Mouse (Mus musculus) liver, embryonic 14.5 days (tissue): Measurements from ENCODE around the gene Smpd3. TPM values are rescaled to one million over a fixed set of nuclear protein-coding genes. Genes with fewer than 3 reads are reported as not detected.

ENCODE experiments used
- ATAC-seq: fragments of 200-750 bp; cut with Nextera tagmentation; 2 replicates; pipeline ENCODE4 v1.8.0; 2017; ENCODE audit warnings: moderate number of reproducible peaks, mild to moderate bottlenecking, moderate library complexity; ENCODE audit not compliant: insufficient read depth
- DNase-seq, 3 experiments: peaks; one replicate each; pipeline ENCODE4 v3.0.0-alpha.2; 2012 to 2013; ENCODE audit warnings: low read depth in 3 of 3, low spot score in 3 of 3
- H3K27ac ChIP-seq: fragments of 300-500 bp; sonication (generic); 2 replicates; pipeline ENCODE4 v1.5.1; 2014; ENCODE audit warnings: moderate library complexity, mild to moderate bottlenecking, control low read depth, inconsistent platforms
- H3K27me3 ChIP-seq: fragments of 300-500 bp; sonication (generic); 2 replicates; pipeline ENCODE4 v1.6.1; 2014; ENCODE audit warnings: mild to moderate bottlenecking, low read length, moderate library complexity; ENCODE audit not compliant: control insufficient read depth, insufficient read depth
- H3K36me3 ChIP-seq: fragments of 300-500 bp; sonication (generic); replicated peaks from 2 replicates; pipeline ENCODE4 v1.6.1; 2014; ENCODE audit warnings: low read depth; ENCODE audit not compliant: control insufficient read depth, insufficient read depth
- H3K4me1 ChIP-seq, 2 experiments: fragments of 200-500 bp in 1 of 2; fragments of 300-500 bp in 1 of 2; sonication (generic) in 1 of 2; replicated peaks; 2 replicates each; pipeline ENCODE4 v1.6.1; 2012 to 2014; ENCODE audit warnings: antibody characterized with exemption in 1 of 2, inconsistent platforms in 1 of 2, low read length in 1 of 2; ENCODE audit not compliant: control insufficient read depth in 2 of 2, insufficient read depth in 2 of 2
- H3K4me2 ChIP-seq: fragments of 300-500 bp; sonication (generic); 2 replicates; pipeline ENCODE4 v1.6.1; 2014; ENCODE audit warnings: low read depth, mild to moderate bottlenecking, control low read depth, moderate library complexity
- H3K4me3 ChIP-seq, 2 experiments: fragments of 200-500 bp in 1 of 2; fragments of 300-500 bp in 1 of 2; sonication (generic) in 1 of 2; 2 replicates each; pipeline ENCODE4 v1.5.1; 2012 to 2014; ENCODE audit warnings: low read depth in 2 of 2, low read length in 2 of 2, mild to moderate bottlenecking in 2 of 2, control low read depth in 1 of 2, inconsistent platforms in 1 of 2, moderate library complexity in 1 of 2; ENCODE audit not compliant: insufficient read depth in 1 of 2
- H3K9ac ChIP-seq: fragments of 300-500 bp; sonication (generic); replicated peaks from 2 replicates; pipeline ENCODE4 v1.6.1; 2014; ENCODE audit warnings: mild to moderate bottlenecking, control low read depth, moderate library complexity
- H3K9me3 ChIP-seq: fragments of 300-500 bp; sonication (generic); 2 replicates; pipeline ENCODE4 v1.6.1; 2016; ENCODE audit warnings: low read length, mixed read lengths; ENCODE audit not compliant: control insufficient read depth
- CTCF ChIP-seq: IDR thresholded peaks from 2 replicates; pipeline ENCODE4 v1.5.1; 2016; ENCODE audit warnings: antibody characterized with exemption, low read depth, control low read depth
- EP300 ChIP-seq: IDR thresholded peaks from 2 replicates; pipeline ENCODE4 v1.6.1; 2016; ENCODE audit warnings: antibody characterized with exemption, low read depth
- WGBS: fragments of 180-500 bp; shearing (Covaris S2); extraction: QIAGEN DNeasy Blood & Tissue Kit; methylation state at CpG from one replicate; pipeline ENCODE4 v1.1.7; 2014; ENCODE audit not compliant: insufficient replicate concordance; 5-methylcytosine and 5-hydroxymethylcytosine counted together
- polyA plus RNA-seq, 2 experiments: library from polyadenylated mRNA; depleted of rRNA in 1 of 2; stranded (reverse) in 1 of 2; unstranded in 1 of 2; fragments of >200 nt; fragmentation: Nextera tagmentation in 1 of 2; extraction: Ambion mirVana in 1 of 2; gene quantifications; 2 replicates each; pipeline versions ENCODE4 v1.2.1 to v1.2.3; 2012 to 2014

Smpd3 gene
- polyA plus RNA-seq, 2 experiments = 0.22 to 0.34 TPM

DNA sequence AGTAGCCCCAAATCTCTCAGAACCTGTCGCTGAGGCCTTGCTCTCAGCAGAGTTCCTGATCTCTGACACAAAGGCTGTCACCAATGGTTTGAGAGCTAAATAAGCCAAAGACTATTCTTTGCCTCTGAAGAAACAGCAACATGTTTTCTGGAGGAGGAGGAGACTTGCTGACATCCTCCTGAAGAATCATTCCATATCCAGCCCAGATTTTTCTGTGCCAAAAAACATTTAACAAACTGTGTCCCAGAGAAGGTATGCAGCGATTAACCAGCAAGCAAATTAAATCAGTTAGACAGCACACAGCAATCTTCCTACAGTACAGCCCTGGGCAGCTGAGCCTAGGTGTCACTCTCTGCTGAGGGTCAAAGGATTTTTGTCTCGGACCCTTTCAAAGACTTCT is 64.3 kb downstream of the Smpd3 start:
- no peak for ATAC-seq
- no peaks in the 10 kb centered on the region for H3K36me3 ChIP-seq
- no peak overlapping the region for H3K27ac ChIP-seq
- no peaks in the 10 kb centered on the region for H3K27me3 ChIP-seq
- no peaks in the 10 kb centered on the region for H3K4me1 ChIP-seq
- WGBS = 60% methylated on average over 3 of the region's 3 CpGs
- H3K4me2 ChIP-seq = no peak overlapping the region
- H3K9me3 ChIP-seq = no peaks in the 10 kb centered on the region
- no peak for DNase-seq
- TF ChIP-seq EP300 (no peak), CTCF (no peak)
- no peak overlapping the region for H3K9ac ChIP-seq
- no peak overlapping the region for H3K4me3 ChIP-seq

DNA sequence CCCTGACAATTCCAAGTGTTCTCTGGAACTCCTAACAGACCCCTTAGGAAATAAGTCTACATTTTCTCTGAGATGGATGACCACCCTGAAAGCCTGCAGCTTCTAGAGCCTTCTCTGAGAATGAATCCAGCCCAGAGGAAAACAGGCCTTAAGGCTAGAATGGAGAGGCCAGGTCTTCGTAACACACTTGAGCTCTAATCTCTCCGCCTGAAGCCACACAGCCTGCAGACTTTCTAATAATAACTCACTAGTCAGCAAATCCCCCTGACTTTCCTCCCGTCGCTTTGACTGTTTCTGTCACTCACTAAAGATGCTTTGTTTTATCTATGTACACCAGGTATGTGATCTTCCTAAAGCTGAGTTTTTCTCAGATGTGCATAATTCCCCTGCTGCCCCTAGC is 66.4 kb downstream of the Smpd3 start:
- H3K27me3 ChIP-seq = no peaks in the 10 kb centered on the region

DNA sequence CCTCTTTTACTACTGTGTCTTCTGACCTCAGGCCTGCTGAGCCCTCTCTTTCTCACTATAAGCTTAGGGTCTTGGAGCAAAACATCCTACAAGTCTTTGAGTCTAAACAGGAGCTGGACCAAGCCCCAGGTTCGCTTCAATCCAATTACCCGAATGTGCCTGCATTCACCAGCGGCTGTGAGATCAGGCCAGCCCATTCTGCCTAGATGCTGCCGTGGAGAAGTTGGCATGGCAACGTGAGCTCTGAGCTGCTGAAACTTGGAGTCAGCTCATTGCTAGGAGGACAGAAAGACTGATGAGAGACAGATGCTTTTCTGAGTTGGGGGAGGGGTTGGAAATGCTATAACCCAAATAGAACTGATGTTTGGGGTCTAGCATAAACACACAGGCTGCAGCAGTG is 67.0 kb downstream of the Smpd3 start:
- ATAC-seq = no peak
- H3K27ac ChIP-seq = no peak overlapping the region
- TF ChIP-seq EP300 = no peak
- no peak for TF ChIP-seq CTCF
- H3K9me3 ChIP-seq = no peaks in the 10 kb centered on the region
- H3K27me3 ChIP-seq = no peaks in the 10 kb centered on the region
- no peaks in the 10 kb centered on the region for H3K36me3 ChIP-seq
- no peak overlapping the region for H3K9ac ChIP-seq
- no peak overlapping the region for H3K4me3 ChIP-seq
- no peak for DNase-seq
- no peak overlapping the region for H3K4me2 ChIP-seq
- 55% methylated on average over 5 of the region's 5 CpGs for WGBS
- no peaks in the 10 kb centered on the region for H3K4me1 ChIP-seq

More for the DNA sequence above, 66.4 kb downstream of the Smpd3 start:
- Histone ChIP-seq H3K9ac (no peak overlapping the region), H3K9me3 (no peaks in the 10 kb centered on the region), H3K36me3 (no peaks in the 10 kb centered on the region), H3K4me3 (no peak overlapping the region), H3K4me2 (no peak overlapping the region), H3K4me1 (no peaks in the 10 kb centered on the region), H3K27ac (no peak overlapping the region)
- 29% methylated on average over 4 of the region's 4 CpGs for WGBS
- DNase-seq = no peak
- ATAC-seq = no peak
- no peak for TF ChIP-seq CTCF
- no peak for TF ChIP-seq EP300

DNA sequence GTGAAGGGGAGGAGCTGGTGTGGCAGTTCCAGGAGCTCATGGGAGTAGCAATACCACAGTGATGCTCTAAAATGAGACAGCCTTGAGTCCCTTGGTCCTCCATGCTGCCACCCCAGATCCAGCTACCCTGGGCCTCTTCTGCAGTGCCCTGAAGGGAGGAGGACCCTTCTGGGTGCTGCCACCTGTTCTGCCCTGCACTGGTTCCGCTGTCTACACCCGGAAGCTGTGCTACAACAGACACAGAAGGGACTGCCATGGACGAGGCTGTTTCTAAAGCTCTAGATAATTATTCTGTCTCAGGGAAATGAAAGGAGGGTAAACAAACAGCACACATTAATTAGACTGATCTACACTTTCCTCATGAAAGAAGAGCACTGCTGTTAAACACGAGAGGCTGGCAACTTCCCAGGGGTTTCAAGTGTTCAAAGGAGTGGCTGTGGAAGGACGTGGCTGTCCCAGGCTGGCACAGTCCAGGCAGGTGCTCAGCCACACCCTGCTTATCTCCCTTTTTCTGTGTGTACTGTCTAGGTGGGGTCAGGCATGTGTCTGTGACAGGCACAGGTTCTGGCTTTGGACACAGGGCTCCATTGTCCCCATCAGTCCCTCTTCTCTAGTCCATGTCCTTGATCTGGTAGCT is 69.0 kb downstream of the Smpd3 start:
- Histone ChIP-seq H3K27me3 (no peaks in the 10 kb centered on the region), H3K4me1 (no peaks in the 10 kb centered on the region), H3K4me3 (no peak overlapping the region), H3K27ac (no peak overlapping the region), H3K9ac (no peak overlapping the region), H3K36me3 (no peaks in the 10 kb centered on the region), H3K4me2 (no peak overlapping the region), H3K9me3 (no peaks in the 10 kb centered on the region)
- no peak for TF ChIP-seq EP300
- TF ChIP-seq CTCF = no peak
- 44% methylated on average over 5 of the region's 5 CpGs for WGBS
- DNase-seq (no peak), ATAC-seq (no peak)

DNA sequence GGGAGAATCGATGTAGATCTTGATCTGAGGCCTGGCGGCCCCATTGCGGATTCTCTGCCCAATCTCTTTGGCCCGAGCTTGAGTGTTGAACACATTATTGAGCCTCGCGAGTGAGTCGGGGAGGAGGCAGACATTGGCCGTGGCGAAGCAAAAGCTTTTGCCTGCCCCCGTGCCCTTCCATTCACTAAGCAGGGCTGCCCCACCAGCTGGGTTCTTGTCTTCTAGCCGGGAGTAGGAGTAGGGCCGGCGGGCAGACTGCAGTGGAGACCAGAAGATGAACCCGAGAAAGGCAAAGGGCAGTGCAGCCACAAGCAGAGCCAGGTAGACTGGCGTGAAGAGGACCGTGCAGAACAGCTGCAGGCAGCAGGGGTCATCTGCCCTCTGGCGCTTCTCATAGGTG is 72.4 kb downstream of the Smpd3 start:
- TF ChIP-seq EP300 (no peak), CTCF (no peak)
- Histone ChIP-seq H3K27ac (no peak overlapping the region), H3K4me1 (no peaks in the 10 kb centered on the region), H3K4me2 (no peak overlapping the region), H3K27me3 (no peaks in the 10 kb centered on the region), H3K9ac (no peak overlapping the region), H3K4me3 (no peak overlapping the region), H3K9me3 (no peaks in the 10 kb centered on the region), H3K36me3 (no peaks in the 10 kb centered on the region)
- ATAC-seq (no peak), DNase-seq (no peak)
- WGBS = 74% methylated on average over 17 of the region's 17 CpGs
